Mouse (Mus musculus) WW6 (cell line): Measurements from ENCODE around the gene Olfml2b.

Source experiments
- DNase-seq: peaks from one replicate; pipeline ENCODE4 v3.0.0-alpha.2; 2013; ENCODE audit warnings: low read depth, low spot score

The Olfml2b gene

DNA sequence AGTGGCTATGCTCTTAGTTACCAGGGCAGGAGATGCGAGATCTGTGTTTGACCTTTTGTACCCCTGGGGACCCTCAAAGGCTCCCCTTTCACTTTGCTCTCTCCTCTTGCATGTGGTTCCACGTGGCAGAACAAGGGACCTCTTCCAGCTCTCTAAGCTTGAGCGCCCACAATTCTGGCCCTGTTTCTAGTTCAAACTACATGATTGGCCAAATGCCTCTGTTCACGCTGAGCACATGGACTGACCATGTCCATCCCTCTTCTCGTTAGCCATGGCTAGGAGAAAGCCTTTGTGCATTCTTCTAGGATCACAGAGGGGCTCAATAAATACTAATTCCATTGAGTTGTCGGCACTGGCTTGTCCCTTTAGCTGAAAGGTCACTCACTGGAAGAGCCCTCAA lies 51.0 kb downstream of the Olfml2b start:
- no peak for DNase-seq

DNA sequence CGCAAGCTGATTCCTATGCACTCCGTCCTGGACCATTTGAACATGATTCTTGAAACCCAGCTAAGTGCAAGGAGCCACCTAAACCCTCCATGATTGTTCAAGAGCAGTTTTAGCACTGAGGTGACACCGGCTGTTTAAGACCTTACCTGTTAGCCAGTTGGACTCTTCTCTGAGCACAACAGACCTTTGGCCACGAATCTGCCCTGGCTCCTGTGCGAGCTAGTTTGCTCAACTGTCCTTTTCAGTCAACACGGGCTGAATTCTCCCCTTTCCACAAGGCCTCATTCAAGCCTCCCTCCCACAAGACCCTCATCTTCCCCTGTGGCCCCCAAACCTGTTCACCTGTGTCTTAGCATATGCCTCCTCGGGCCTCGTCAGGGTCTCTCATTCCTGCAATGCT lies 52.7 kb downstream of the Olfml2b start:
- no peak for DNase-seq

DNA sequence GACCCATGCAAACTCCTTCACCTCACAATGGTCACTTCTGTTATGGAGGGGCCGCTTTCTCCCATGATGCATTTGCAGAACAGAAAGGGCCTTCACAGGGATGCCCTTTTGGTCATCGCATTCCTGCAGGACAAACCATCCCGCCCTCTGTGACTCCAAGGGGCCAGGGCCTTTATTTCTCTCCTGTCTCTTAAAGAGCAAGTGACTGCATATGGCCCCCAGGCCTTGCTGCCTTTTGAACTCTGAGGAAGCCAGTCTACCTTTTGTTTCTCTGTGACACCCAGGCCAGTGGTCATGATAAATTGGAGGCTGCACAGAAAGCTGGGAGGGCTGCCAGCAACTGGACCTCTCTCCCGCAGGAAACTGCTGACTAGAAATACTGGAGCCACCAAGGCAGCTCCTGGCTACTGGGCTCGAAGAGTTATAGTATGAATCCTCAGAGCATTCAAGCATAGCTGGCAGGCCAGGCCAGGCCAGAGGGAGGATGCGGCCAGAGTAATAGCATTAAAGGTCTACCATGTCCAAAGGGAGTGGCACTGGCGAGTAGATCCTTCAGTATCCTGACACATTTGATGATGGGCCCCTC lies 53.5 kb downstream of the Olfml2b start:
- no peak for DNase-seq

DNA sequence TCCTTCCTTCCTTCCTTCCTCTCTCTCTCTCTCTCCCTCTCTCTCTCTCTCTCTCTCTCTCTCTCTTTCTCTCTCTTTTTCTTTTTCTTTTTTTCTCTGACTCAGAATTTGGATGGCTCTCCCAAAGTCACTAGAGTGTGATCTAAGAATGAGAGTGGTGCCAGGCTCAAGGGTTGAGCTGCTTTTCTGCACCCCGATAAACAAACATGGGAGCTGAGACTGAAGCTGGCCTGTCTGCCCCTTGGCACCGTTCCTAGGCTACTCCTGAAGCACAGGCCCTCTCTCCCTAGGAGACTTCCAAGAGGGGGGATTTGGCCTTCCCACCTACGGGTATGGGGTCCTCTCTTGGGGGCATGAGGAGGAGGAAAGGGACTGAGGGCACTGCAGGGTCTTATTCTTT lies 54.4 kb downstream of the Olfml2b start:
- no peak for DNase-seq

DNA sequence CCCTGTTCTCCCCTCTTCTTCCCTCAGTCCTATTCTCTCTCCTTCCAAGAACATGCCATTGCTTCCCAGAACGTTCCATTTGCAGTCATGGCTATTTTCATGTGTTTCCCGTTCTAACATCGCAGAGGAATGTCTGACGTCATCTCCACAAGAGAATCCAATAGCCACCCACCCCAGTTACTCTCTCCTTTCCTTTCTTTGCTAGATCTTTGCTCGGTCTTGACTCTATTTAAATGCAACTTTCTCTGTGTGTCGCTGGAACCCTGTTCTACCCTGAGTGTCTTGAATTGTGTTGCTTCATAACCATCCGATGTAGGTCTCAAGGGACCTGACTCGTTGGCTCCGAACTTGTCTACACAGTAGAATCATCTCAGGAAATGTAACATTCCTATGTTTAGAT lies 55.2 kb downstream of the Olfml2b start:
- no peak for DNase-seq

DNA sequence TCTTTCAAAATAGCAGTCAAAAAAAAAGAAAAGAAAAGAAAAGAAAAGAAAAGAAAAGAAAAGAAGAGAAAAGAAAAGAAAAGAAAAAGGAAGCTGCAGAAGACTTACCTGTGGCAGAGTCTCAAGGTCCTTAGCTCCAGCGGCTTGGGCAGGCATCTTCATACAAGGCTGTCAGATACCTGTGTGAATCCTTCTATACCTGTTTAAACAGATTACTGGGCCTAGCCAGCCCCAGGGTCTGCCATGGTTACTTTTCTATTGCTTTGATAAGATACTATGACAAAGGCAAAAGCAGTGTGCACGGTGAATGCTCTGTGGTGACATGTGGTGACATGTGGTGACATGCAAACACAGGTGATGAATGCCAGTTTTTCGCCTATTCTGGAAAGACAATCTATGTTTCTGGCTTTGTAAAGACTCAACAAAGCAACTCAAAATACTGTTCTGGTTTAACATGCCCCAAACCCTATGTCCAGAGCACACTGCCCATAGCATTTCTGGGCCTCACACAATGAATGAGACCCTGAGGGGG lies 56.2 kb downstream of the Olfml2b start:
- no peak for DNase-seq

DNA sequence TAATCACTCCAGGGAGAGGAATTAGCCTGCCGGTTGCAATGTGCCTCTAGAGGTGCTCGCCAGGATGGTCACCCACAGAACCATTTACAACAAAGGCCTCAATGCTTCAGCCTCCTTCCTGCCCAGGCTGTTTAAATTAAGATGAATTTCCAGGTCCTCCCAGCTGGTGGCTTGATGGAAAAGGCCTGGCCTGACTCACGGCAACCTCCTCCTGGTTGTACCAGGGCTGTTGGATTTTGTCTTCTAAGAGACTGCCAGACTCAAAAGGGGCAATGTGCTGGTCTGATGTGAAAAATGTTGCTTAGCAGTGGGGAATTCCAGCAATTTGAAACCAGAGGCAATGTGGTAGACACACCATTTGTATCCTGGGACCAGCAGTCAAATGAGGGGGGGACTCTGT lies 56.8 kb downstream of the Olfml2b start:
- DNase-seq: no peak

DNA sequence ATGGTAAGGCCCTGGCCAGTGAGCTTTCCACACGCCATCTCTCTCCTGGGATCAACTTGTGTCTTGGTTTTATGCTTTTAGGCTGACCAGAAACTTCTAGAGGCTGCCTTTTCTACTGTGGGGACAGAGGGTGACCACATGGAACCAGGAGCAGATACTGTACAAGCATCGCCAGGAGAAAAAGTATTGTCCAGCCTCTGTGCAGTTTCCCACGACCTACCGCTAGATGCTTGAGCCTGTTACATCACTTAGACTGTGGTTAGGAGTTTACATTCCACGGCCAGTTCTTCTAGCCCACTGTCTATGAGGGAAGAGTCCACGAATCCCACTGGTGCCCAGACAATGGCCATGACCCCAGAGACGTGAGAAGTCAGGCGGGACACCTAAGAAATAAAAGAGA lies 57.2 kb downstream of the Olfml2b start:
- no peak for DNase-seq

DNA sequence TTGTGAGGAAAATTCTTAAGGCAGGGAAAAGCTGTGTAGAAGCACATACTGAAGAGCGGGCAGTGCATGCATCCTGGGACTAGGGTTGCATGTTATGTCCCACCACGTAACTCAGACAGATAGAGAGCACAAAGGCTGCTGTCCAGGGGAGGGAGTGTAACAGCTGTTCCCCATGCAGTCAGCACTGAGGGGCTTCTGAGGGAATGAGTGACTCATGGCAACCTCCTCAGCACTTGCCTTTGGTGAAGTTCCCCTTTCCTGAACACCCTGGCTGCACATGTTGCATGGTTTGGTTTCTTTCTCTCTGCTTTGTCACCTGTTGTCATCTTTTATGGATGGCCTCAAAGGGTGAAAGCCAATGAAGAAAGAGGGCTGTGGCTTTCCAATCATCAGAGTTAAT lies 57.9 kb downstream of the Olfml2b start:
- DNase-seq: no peak

DNA sequence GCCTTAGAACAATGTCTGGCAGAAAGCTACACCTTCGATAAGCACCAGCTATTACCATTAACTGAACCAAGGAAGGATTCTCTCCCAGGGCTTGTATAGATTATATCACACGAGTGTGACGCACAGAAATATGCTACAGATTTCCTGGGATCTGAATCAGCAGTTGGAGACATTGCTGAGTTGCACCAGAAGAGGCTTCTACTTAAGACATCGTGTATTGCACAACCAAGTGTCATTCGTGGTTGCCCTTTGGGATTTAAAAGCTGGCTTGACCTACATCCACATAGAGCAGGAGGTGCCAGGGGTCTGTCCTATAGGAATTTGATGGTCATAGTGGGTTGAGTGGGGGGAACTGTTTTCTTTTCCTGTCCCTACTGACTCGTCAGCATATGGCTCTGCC lies 58.6 kb downstream of the Olfml2b start:
- no peak for DNase-seq

DNA sequence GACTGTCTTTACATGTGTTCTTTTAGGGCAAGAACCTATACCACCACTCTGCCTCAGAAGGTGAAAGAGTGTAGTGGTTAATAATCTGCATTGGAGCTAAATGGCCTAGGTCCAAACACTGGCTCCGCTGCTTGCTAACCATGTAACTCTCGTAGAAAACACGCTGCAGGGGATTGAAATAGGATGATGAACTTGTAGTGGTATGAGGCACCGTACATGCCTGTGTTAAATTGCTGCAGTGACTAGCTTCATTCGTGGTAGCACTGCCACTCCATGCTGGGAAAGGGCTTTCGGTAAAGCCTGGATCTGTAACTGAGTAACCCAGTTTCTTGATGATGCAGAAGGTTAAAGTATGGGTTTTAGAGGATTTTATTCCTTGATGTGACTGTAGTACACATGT lies 59.8 kb downstream of the Olfml2b start:
- no peak for DNase-seq

DNA sequence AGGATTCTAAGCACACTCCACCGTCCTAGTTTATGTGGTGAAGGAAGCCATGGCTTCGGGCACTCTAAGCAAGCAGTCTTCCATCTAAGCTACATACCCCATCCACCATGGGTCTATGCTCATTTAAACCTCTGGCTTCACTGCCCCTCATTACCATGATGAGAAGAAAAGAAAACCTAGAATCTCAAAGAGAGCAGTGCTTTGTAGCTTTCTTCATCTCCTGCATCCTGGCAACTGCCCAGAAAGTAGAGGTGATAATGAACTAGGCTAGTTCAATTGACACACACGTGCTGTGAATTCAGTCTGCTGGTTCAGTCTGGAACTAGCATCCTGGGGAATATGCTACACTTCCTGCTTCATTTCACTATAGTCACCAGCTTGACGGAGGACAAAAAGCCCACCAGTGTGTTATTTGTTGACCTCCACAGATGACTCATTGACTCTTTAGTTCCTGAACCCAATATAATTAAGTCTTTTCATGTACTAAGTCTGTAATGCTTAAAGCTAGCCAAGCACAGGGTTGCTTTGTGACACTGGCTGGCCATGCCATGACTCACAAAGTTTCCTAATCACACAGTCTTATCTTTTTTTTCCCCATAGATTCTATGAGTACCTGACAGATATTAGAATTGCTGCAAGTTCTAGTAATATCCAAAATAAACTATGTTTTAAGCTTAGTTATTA lies 60.7 kb downstream of the Olfml2b start:
- no peak for DNase-seq

DNA sequence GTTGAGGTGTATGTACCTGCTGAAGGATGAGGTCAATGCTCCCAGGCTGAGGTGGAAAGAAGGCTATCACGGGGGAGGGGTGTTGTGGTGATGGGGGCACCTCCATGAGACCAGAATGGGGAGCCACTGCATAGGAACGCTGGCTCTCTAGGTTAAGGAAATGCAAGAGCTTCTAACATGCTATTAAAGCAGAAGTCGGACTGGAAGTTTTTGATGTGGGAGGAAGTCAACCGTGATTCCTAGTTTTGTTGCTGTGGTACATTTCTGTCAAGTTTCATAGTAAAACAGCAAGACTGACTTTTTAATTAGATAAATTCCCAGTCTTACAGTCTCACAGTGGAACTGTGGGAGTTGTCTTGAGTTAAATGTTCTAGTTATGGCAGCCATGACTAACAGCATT lies 61.7 kb downstream of the Olfml2b start:
- DNase-seq: no peak

DNA sequence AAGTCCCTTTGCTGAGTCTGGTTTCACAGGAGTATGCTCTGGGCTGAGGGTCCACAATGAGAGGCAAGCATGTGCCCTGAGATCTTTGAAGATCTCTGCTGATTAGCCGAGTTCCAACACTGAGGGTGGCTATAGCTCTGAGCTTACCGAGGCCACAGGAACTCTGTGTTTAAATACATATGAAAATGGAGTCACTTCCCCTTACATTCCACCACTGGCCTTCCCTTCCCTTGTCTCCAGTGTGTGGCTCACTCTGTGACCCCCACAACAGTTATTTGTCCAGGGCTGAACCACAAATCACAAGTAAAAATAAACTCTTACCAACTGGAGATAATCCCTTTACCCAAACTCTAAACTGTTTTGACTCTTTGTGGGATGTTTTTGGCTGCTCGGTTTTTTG lies 64.7 kb downstream of the Olfml2b start:
- no peak for DNase-seq

DNA sequence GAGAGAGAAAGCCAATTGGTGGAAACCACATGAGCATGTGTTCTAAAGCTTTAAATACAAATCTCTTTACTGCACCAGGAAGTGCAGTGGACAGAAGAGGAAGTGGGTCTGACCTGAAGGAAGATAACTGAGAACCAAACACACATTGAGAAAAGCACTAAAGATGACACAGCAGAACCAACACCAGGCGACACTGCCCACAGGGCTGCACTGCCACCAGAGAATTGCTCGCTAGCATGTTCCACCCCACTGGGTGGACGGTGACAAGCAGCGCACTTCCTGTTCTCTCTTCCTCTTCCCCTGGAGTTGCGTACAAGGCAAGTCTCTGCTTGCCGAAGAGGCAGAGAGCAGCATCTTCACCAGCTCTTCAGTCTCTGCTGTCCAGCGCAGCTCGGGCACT lies 65.1 kb downstream of the Olfml2b start:
- no peak for DNase-seq

DNA sequence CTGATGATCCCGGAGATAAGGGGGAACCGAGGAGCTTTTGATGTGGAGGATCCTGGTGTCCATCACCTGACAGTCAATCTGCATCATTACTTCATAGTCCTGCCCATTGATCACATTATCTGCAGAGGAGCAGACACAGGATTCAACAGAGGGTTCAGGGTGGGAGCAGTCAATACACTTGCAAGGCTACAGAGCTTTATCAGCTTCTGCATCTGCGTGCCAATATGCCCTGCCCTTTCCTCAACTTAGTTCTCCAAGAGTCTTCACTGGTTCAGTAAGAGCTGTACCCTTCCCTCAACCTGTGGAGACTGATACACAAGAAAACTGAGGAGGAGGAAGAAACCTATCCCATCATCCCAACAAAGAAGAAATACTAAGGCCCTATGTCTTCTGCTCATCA lies 65.6 kb downstream of the Olfml2b start:
- no peak for DNase-seq

DNA sequence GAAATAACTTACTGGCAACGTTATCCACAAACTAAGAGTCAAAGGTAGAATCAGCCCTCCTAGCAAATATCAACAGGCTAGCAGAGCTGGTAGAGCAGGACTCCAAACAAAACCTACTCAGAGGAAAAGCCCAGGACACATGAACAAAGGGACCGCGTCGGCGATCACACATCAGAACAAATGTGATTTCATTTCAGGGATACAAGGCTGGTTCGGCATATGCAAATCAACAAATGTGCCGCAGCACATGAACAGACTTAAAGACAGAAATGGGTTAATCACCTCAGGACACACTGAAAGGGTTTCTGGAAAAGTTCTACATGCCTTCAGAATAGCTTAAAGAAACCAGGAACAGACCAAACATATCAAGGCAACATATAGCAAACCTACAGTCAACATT lies 67.4 kb downstream of the Olfml2b start:
- no peak for DNase-seq

DNA sequence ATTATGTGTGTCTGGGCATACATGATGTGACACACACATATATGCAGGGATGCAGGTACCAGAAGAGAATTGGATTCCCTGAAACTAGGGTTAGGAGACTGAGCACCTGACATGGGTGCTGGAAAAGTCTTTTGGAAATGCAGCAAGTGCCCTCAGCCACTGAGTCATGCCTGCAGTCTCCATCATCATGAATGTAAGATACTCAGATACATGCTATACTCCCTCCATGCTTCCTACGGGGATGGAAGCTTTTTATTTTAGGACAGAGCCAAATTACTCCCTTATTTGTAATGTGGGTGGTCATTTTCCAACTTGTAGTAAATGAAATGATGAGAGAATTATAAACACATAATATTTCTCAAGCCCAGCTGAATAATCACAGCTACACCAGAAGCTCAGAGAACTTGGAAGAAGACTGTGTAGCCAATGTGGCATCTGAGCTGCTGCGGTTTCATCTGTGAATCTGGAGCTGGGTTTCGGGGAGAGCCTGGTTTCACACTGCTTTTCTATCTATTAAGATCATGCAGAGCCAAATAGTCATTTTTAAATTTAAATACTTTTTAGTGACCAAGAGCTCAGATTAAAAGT lies 73.0 kb downstream of the Olfml2b start:
- no peak for DNase-seq

DNA sequence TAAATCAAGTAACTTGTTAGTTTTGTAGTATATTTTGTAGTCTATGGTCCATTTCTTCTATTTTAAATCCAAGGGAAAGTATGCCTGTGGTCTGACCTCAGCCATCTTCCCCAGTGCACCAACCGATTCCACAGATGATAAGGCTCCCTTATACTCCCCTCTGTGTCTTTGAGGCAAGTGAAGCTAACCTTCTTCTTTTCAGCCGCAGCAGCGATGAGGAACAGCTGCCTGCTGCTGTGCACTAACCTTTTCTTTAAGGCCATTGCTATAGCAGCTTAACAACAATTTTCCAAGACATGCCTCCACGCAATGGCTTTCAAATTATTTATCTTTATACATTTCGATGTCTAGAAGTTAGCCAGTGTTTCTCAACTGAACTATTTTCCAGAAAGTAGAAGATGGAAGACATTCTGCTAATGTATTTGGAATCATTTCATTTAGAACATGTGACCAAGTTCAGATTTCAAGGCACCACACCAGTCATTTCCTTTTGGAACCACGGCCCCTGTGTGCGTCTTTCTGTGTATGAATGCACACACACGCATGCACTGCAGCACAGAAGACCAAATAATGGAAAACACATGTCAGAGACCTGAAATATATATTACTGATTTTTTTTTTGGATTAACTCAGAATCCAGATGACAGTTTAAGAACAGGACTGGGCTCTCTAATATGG lies 73.9 kb downstream of the Olfml2b start:
- DNase-seq: no peak

DNA sequence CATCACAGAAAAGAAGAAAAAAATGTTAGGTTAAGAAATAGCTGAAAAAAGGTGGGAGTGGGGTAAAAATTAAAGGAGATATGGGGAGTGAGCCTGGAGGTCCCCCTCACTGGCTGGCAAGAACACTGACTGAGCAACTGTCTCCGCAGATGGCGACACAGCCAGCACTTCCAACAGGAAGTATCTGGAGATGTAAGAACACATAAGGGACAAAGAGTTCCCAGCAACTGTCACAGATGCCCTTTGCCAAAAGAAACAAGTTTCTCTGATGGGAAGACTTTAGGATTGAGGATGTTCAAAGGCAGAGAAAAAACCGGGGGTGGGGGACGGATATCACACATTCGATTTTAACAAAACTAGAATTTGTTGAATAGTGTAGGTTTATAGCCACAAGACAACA lies 77.2 kb downstream of the Olfml2b start:
- DNase-seq: no peak

DNA sequence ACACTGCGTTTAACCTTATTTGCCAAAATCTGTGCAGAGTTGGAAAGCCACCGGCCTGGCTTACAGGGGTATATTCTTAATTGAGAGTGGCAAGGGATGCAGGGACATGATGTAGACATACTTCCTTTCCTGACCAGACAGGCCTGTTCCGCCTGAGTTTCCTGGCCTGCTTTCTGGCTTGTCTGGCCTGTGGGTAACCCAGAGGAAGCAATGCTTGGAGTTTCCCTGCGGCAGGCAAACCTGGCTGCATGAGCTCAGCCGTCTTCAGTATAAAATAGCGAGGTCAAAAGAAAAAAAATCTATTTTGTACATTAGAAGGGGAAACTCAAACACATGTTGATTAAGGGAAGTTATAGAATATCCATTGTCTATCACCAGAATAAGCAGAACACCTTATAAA lies 84.2 kb downstream of the Olfml2b start:
- DNase-seq: no peak

DNA sequence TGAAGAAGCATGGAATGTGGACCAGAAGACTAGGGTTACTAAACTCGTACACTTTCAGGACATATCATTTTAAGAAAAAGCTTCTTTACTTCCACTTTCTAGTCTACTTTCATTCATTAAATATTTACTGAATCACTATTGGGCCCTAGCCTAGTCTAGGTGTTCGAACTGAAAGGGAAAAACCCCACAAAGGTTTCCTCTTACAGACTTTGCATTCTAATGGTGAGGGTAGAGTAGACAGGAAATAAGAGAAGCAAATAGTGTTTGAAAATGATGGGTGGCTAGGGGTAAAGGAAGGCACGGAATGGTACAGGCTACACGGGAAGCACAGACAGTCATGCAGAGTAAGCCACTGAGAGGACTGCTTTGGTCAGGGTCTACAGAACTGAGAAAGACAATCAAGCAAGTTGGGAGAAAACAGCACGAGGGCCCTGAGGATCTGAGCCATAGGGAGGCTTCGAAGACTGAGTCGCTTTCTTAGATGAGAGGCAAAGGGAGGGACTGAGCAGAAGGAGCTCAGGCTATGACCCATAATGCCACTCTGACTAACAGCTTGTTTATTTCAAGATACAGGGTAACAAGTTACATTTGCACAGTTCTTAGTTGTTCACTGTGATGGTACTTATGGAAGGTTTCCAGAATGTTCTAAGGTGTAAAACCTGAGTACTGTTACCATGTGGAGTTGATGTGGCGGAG lies 85.1 kb downstream of the Olfml2b start:
- no peak for DNase-seq
